Mouse (Mus musculus) embryonic fibroblast, embryonic 13.5 days (primary cell): ENCODE results near the gene Pitpnm2. TPM values are rescaled to one million over a fixed set of nuclear protein-coding genes. Genes with fewer than 3 reads are reported as not detected.

Source experiments
- H3K27ac ChIP-seq: 2 replicates; pipeline ENCODE4 v1.5.1; 2012; ENCODE audit warnings: low read length, control low read depth, inconsistent platforms; ENCODE audit not compliant: insufficient read depth
- H3K4me1 ChIP-seq: 2 replicates; pipeline ENCODE4 v1.6.1; 2011; ENCODE audit warnings: low read length; ENCODE audit not compliant: control insufficient read depth, insufficient read depth
- H3K4me3 ChIP-seq: 2 replicates; pipeline ENCODE4 v1.5.1; 2011; ENCODE audit warnings: mild to moderate bottlenecking, control low read depth, low read length; ENCODE audit not compliant: insufficient read depth
- CTCF ChIP-seq: IDR thresholded peaks from 2 replicates; pipeline ENCODE4 v1.5.1; 2011; ENCODE audit warnings: mild to moderate bottlenecking, control low read depth, low read length, moderate library complexity, borderline replicate concordance; ENCODE audit not compliant: insufficient read depth
- POLR2A ChIP-seq: IDR thresholded peaks from 2 replicates; pipeline ENCODE4 v1.6.1; 2011; ENCODE audit warnings: low read depth, mild to moderate bottlenecking, control low read depth, low read length, moderate library complexity
- polyA plus RNA-seq: library from polyadenylated mRNA; stranded (reverse); fragments of >200 nt; gene quantifications from 2 replicates; pipeline ENCODE4 v1.2.4, GENCODE M21; 2011; ENCODE audit warnings: low read depth; ENCODE audit not compliant: missing spikeins, insufficient read length

Pitpnm2 gene
- polyA plus RNA-seq, 1 experiment = 22.7 TPM

DNA sequence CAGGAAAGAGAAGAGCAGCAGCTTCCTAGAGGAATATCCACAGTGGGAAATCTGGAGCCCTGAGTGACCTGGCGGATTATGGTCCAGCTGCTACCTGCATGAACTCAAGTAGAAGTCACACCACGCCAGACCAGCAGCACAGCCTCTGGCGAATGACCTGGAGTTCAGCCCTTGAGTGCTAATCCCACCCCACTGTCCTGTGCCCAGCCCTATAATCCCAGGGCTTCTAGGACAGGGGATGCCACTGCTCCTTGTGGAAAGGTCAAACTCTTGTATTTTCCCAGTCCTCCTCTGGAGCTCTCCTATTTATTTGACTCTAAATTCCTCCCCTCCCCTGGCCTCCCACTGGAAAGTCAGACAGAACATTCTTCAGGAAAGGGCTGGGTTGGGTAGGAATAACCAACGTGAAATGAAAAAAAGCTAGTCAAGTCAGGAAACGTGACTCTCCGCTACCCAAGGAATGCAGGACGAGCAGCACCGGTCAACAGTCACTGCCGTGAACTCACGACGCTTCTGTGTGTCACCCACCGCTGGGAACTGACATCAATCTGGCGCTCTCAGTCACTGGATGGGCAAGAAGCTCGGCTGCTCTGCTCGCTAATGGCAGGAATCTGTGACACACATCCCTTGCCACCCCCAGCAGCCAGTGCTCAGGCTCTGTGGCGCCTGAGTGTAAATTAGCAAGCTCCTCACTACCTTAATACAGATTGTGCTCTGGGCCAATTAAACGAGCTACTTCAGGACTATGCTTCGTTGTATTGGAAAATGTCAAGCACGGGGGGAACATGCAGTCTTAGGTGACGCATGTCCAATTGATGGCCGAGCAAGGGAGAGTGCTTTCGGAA lies 8.5 kb downstream of the Pitpnm2 start:
- TF ChIP-seq CTCF = no peak
- TF ChIP-seq POLR2A = no peak
- Histone ChIP-seq H3K4me1 (0 out of 2 replicates have a peak, but pooled peaks cover 9% of the 10 kb centered on the region), H3K4me3 (no peak overlapping the region), H3K27ac (no peak overlapping the region)

GRCm38 (mm10) chr5:124236180-124236579 lies 13.4 kb downstream of the Pitpnm2 start:
- H3K4me1 ChIP-seq = 0 out of 2 replicates have a peak, but pooled peaks cover 5% of the 10 kb centered on the region
- H3K4me3 ChIP-seq = no peak overlapping the region
- TF ChIP-seq POLR2A (no peak), CTCF (no peak)
- H3K27ac ChIP-seq = no peak overlapping the region

GRCm38 (mm10) chr5:124234778-124235177 lies 14.8 kb downstream of the Pitpnm2 start:
- H3K27ac ChIP-seq = no peak overlapping the region
- no peak for TF ChIP-seq POLR2A
- H3K4me1 ChIP-seq = no peaks in the 10 kb centered on the region
- no peak overlapping the region for H3K4me3 ChIP-seq

GRCm38 (mm10) chr5:124233874-124234661 lies 15.5 kb downstream of the Pitpnm2 start:
- Histone ChIP-seq H3K27ac (no peak overlapping the region), H3K4me3 (no peak overlapping the region)

DNA sequence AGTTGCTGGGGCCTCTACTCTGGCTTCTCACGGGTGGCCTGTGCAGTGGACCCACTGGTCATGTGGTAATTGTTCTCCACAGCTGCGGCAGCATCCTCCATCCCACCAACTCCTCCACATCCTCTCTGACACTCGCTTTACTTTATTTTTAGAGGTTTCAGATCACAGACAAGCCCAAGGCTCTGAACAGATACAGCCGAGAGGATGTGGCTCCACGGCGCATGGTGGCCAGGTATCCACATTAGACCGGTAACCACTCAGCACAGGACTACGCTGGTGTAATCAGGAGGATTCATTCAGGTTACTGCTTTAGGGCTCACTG lies 16.5 kb downstream of the Pitpnm2 start:
- Histone ChIP-seq H3K4me1 (no peaks in the 10 kb centered on the region), H3K27ac (no peak overlapping the region), H3K4me3 (no peak overlapping the region)
- TF ChIP-seq CTCF = no peak
- no peak for TF ChIP-seq POLR2A

More at GRCm38 (mm10) chr5:124233874-124234661, 15.5 kb downstream of the Pitpnm2 start:
- H3K4me1 ChIP-seq = no peaks in the 10 kb centered on the region
- no peak for TF ChIP-seq CTCF
- TF ChIP-seq POLR2A = no peak

DNA sequence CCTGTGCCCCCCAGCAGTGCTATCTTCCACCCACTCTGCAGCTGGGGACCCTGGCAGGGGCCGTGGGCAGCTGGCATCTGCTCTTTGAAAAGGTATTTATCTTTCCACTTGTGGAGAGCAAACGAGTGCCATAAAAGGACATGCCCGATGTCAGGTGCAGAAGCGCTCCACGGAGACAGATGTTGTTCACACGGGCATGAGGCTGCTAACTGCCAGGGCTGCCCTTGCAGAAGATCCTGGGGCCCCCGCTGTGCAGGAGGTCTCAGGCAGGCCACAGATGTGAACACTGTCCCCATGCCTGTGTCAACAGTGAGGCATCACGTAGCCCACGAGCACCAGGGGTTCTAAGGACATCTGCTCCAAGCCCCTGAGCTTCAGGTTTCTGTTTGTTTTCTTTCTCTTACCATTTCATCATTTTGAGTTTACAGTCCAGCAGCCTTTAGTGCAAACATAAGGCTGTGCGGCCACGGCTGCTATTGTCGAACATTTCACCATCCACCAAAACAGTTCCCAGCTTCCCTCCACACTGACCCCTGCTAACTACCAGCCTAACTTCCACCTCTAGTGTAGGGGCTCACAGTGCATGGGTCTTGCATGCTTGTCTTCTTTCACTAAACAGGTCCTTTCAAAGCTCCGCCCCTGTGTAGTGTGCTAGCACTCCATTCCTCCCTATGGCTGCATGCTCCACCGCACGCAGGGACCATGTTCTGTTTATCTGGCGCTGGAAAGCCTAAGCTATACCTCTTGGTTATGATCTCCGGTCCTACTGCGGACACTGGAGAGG lies 17.0 kb downstream of the Pitpnm2 start:
- no peak overlapping the region for H3K27ac ChIP-seq
- no peak overlapping the region for H3K4me3 ChIP-seq
- TF ChIP-seq CTCF (no peak), POLR2A (no peak)
- H3K4me1 ChIP-seq = no peaks in the 10 kb centered on the region

- Histone ChIP-seq H3K4me1 (no peaks in the 10 kb centered on the region; the same call in none of the 2 replicates), H3K27ac (no peak overlapping the region), H3K4me3 (no peak overlapping the region)
- TF ChIP-seq CTCF (no peak), POLR2A (no peak)
Observed at GRCm38 (mm10) chr5:124230461-124230860, 19.1 kb downstream of the Pitpnm2 start.

DNA sequence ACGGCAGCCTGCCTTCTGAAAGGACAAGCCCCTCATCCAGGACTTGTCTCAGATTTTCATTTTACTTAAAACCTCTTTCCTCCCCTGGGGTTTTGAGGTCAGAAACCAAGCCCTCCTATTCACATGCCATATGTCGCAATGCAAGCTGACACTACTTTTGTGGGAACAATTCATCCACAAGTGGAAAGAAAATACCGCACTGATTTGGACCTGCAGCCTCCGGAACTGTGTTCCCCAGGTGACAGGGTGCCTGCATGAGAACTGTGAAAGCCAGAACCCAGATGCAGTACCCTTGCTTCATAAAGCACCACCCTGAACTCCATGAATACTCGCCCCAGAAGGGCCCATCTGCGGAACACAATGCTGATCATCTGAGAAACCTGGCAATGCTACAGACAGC lies 22.4 kb downstream of the Pitpnm2 start:
- Histone ChIP-seq H3K4me1 (peaks cover 5% of the 10 kb centered on the region), H3K27ac (no peak overlapping the region), H3K4me3 (no peak overlapping the region)
- no peak for TF ChIP-seq POLR2A
- TF ChIP-seq CTCF = no peak

GRCm38 (mm10) chr5:124226494-124226893 lies 23.1 kb downstream of the Pitpnm2 start:
- Histone ChIP-seq H3K27ac (no peak overlapping the region), H3K4me3 (no peak overlapping the region), H3K4me1 (peaks cover 12% of the 10 kb centered on the region)
- TF ChIP-seq CTCF = no peak
- no peak for TF ChIP-seq POLR2A
